Mouse (Mus musculus): ENCODE data around the gene Cpxm2.

DNA sequence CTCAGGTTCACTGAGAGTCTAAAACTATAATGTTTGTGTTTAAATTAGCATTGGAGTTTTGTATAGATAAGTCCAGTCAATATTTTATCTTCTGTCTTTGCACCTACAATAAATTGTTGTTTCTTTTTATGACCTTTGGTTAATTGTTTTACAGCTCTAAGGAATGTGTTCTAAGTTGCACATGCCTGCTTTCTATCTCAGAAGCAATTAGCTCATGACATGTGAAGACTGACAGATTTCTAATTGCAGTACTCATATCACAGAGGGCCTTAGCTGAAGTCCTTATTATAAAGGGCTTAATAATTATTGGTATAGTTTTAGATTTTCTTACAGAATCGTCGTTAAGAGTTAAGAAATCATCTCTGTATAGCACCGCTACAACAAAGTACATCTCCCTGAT is 138.6 kb downstream of the Cpxm2 start:
- no peak for TF ChIP-seq POLR2A (IDR thresholded peaks at IDR 0.05; ENCODE audit: low read depth, low read length)
- TF ChIP-seq CTCF (IDR thresholded peaks at IDR 0.05; ENCODE audit: borderline replicate concordance, insufficient read depth, low read length), result no peak

Data from embryonic fibroblast, embryonic 13.5 days (primary cell).